Mouse (Mus musculus) layer of hippocampus, adult 9-10 months (tissue): ENCODE measurements around the gene Gm20388.
A peak's percentile ranks its signal among the peaks of the same experiment; 100 is the strongest.

Experiments used
- DNase-seq: peaks from one replicate; pipeline ENCODE4 v3.0.0; 2022; ENCODE audit warnings: low spot score

Gene Gm20388

GRCm38 (mm10) chr8:120012927-120013326 is 102.3 kb downstream of the Gm20388 start:
- DNase-seq: no peak

DNA sequence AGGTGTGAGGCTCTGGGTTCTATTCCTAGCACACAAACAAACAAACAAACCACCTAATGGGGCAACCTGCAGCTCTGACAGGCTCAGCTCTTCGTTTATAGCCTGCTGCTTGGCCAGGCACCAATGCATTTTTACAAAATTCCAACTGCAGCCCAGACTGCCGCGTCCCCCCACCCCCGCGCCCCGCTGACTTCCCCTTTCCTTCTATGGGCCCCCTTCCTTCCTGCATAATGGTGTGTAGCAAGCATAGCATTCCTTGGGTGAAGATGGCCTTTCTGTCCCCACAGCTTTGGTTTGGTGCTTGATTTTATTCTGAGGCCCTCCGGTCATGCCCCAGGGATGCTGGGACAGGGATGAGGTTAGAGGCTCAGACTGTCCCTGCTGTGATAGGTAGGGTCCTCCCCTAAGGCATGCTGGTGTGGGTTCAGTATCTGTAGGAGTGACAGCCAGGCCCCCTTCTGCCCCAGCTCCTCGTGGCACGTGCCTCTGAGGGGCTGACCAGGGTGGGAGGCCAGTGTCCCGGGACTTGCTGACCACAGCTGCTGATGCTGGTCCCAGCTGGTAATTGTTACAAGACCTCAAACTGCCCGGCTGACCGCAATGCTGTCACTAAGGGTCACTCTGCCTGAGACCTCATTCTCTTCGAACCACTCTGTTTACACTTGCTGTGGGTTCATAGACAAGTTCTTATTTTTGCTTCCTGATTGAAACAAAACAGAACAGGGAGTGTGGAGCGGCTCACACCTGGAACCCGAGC is 103.8 kb downstream of the Gm20388 start:
- DNase-seq: no peak

- DNase-seq: no peak
These were observed 105.3 kb downstream of the Gm20388 start for GRCm38 (mm10) chr8:120015916-120016315.

- DNase-seq: no peak
These were observed 105.8 kb downstream of the Gm20388 start for GRCm38 (mm10) chr8:120016424-120016823.

DNA sequence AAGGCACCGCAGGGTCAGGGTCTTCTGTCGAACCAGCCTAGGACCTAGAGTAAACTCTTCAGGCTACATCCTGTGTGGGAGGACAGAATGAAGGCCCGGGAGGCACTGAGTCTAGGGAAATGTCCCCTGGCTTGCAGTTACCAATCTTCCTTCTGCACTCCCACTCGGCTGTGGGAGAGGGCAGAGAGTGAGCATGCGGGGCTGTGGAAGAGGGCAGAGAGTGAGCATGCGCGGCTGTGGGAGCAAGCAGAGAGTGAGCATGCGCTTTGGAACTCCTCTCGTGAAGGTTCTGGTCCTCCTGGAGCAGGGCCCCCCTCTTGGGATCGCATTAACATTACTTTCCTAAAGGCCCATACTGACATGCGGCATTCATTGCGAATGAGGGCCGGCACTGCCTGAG is 106.7 kb downstream of the Gm20388 start:
- no peak for DNase-seq

GRCm38 (mm10) chr8:120017786-120018185 is 107.1 kb downstream of the Gm20388 start:
- no peak for DNase-seq

GRCm38 (mm10) chr8:120018379-120018778 is 107.7 kb downstream of the Gm20388 start:
- DNase-seq: no peak

DNA sequence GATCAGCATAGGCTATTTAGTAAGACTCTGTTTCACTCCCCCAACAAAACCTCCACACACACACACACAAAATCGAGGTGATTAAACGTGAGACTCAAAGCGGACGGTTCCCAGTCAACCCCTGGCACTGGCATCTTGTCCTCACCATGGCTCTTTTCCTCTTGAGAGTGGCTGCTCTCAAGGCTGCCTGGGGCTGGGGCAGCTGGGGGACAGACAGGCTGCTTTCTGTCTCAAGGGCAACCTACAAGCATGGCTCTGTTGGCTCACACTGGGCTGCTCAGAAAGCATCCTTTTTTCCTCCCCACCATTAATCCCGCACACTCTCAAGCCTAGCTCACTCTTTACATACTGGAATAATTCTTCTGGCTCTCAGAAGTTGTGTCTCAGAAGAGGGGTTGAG is 108.7 kb downstream of the Gm20388 start:
- no peak for DNase-seq

- DNase-seq: no peak
These were observed 109.7 kb downstream of the Gm20388 start for GRCm38 (mm10) chr8:120020298-120020697.

DNA sequence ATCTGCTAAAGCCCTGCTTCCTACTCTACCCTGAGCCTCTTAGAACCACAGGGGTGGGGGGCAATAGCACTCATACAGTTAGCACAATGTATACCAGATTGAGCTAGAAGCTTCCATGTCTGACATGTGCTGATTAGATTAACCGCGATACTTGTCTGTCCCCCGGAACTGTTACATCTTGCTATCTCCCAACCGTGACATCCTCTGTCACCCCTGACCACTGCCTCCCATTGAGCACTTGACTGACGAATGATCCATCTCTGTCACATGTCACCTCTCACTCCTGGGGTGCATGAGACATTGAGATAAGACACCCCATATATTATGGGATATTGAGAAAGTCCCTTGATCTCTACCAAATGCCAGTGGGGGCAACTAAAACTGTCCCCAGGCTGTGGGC is 115.6 kb downstream of the Gm20388 start:
- no peak for DNase-seq

DNA sequence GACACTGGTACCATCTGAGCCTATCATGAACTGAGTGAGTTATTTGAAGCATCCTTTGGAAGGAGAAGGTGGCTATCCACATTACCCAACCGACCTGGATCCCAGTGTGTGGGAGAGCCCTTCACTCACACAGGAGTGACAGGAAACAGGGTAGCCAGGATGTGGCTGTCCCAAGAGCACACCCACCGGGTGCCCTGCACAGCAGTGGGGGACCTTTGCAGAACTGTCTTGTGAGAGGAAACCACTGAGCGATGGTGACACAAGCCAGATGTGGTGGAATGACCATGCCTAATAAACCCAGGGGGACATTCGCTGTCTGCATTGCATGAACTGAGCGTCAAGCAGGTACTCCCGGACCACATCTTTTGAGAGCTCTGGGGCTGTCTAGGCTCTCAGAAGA is 116.3 kb downstream of the Gm20388 start:
- DNase-seq: no peak

GRCm38 (mm10) chr8:120030447-120030846 is 119.8 kb downstream of the Gm20388 start:
- no peak for DNase-seq

DNA sequence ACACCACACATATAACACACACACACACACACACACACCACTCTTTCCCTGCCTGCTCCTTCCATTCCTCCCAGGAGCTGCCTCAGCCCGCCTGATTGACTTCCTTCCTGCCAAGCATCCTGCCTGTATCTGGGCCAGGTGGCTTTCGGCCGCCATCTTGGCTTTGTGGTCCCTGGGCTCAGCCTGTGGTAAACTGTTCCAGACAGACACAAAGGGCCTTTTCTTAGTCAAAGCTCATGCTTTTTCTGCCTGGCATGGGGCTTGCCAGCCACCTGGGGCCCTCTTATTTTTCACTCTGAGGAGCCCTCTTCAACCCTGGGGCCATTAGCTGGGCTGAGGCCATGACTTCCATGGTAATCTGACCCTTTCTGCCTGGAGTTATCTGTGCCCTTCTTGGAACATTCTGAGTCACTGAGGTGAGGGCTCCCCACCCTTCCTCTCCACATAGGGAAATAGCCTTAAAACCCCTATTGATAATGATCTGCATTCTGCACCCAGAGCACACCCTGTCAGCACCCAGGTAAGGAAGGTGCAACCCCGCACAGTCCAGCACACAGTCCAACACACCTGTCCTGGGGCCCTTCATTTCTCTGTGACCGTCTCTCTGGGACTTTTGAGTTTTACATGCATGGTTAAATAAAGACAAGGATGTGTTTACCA is 122.0 kb downstream of the Gm20388 start:
- DNase-seq: no peak

GRCm38 (mm10) chr8:120034471-120034870 is 123.8 kb downstream of the Gm20388 start:
- DNase-seq: no peak

DNA sequence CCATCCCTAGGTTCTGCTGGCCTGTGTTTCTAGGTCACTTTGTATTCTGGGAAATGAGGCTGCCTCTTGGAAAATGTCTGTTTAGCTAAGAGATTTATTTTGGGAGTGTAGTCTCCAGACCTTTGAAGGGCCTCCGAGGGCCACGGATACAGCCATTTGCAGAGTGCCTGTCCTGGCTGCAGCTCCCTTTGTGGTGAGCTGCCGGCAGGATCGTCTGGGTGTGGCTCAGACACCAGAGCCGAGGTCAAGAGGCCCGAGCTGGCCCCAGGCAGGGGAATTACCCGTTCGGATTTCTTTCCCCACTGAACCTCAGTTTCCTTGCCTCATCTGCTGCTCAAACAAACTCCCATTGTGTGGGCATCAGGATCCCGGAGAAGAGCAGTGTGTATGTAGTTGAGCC is 125.5 kb downstream of the Gm20388 start:
- DNase-seq: no peak

DNA sequence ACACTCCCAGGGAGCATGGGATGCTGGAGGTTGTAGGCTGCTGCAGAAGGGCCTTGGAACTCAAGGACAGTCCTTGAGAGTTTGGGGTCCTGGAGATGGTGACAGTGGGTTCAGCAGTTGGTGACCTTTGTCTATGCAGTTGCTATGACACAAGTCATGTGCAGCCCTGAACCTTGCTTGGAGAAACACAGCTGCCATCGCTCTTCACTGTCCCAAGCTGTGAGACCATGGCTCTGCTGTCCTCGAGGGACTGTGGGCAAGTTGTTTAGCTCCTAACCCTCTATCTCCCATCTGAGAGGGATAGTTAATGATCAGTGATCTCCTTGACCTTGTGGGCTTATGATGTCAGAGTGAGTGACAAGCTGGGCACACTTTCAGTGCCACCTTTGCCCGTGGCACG is 125.9 kb downstream of the Gm20388 start:
- DNase-seq: no peak

DNA sequence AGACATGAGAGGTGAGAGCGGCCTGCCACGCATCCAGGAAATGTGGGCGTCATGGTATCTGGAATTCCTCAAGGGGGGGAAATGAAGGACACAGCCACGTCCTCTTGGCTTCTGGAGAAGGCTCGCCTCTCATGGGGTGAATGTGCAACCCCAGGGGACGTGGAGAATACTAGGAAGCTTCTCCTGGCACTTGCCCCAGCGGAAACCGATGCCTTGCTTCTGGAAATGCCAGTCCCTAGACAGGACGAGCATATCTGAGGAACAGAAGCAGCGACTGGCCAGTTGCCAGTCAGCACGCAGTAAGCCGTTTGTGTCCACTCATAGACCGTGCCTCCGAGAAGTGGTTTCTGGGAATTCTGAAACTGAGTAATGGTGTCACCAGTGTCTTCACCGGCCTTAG is 126.6 kb downstream of the Gm20388 start:
- no peak for DNase-seq

DNA sequence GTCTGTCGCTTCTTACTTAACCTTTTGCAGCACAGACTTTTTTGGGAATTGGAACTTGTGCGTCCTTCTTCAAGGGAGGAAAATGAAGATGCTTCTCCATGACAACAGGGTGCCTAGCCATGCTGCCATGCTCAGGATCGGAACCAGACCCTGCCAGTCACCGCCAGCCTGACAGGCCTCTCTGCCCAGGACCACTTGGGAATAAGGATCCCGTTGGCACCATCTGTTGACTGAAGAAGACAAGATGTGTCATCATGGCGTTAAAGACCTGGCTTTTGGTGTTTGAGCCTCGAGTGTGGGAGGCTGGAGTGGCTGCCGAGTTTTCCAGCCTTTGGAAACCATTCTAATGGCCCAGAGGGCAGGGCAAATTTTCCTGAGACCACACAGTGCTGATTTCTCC is 127.0 kb downstream of the Gm20388 start:
- DNase-seq: no peak

- DNase-seq: no peak
These were observed 128.1 kb downstream of the Gm20388 start for GRCm38 (mm10) chr8:120038741-120039140.

- DNase-seq: no peak
These were observed 128.8 kb downstream of the Gm20388 start for GRCm38 (mm10) chr8:120039313-120039919.

GRCm38 (mm10) chr8:120040861-120041260 is 130.2 kb downstream of the Gm20388 start:
- DNase-seq: peak; percentile 24

DNA sequence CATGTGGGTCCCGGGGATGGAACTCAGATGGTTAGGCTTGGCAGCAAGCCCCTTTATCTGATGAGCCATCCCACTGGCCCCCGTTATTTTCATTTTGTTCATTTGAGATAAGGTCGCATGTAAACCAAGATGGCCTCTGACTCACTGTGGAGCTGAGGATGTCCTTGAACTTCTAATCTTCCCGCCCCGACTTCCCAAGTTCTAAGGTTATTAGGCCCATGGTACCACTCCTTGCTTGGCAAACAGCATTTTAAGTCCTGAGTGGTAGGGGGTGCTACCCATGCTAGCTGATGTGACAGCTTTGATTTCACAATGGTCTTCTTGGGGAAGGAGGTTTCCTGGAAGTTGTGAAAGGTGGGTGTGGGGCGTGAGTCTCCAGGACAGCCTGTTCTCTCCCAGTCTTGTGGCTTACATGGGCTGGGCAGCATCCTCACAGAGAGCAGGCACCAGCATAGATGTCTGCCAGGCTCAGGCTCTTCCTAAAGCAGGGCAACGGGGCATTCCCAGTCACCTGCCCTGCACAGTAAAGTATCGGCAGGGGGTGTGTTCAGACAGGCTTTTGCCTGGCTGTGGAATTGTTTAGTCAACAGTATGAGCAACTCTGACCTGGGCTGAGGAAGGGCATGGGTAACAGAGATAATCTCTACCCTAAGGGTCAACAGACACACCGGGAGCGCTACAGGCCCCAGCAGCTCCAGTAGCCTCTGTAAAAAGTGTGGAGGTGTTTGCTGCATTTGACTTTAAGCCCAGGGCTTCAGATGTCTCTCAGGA is 132.1 kb downstream of the Gm20388 start:
- DNase-seq: no peak

- no peak for DNase-seq
These were observed 134.3 kb downstream of the Gm20388 start for GRCm38 (mm10) chr8:120044907-120045306.
